Mouse (Mus musculus): ENCODE results near the gene Sarm1.

DNA sequence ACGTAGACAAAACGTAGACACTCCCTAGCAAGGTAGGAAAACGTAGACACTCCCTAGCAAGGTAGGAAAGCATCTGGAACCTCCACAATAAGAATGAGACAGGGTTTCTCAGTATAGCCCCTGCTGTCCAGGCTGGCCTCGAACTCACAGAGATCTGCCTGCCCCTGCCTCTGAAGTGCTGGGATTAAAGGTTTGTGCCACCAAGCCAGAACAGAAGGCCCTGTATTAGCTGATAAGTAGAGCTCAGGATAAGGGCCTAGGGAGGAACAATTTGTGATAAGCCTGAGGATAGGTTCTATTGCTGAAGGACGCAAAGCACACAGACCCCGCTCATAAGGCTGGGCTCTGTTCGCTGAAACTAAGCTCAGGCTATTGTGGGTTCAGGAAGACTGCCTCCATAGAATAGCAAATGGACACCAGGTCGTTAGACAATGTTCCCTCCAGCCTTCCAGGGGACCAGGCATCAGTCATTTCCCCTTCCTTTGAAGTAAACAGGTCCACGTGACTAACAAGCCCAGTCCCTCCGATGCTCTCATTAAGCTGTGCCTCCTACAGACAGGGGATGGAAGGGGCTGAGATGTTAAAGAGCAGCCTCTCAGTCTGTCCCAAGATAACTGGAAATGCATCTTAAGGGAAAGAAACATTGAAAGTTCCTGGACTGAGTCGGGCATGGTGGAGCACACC lies 67.2 kb downstream of the Sarm1 start:
- TF ChIP-seq CTCF (conservative IDR thresholded peaks at IDR 0.05; ENCODE audit: low read length) (no peak), POU5F1 (IDR thresholded peaks at IDR 0.05; ENCODE audit: borderline replicate concordance, low read length) (no peak), NANOG (IDR thresholded peaks at IDR 0.05; ENCODE audit: borderline replicate concordance, low read length) (no peak)
